Mouse (Mus musculus) bone marrow macrophage, adult 2 months (primary cell): ENCODE measurements around the gene Rpp40.

Experiments
- CTCF ChIP-seq: IDR thresholded peaks from 2 replicates; pipeline ENCODE4 v1.5.1; 2012; ENCODE audit warnings: low read depth, mild to moderate bottlenecking, low read length, moderate library complexity
- POLR2A ChIP-seq: IDR thresholded peaks from 2 replicates; pipeline ENCODE4 v1.6.1; 2012; ENCODE audit warnings: mild to moderate bottlenecking, low read depth, low read length, borderline replicate concordance

- no peak for TF ChIP-seq POLR2A
- no peak for TF ChIP-seq CTCF
Measured at GRCm38 (mm10) chr13:35892866-35893265, 13.3 kb downstream of the Rpp40 start.
